Mouse (Mus musculus) cerebellum, postnatal 14 days (tissue): ENCODE measurements around the gene Slc12a1.

ENCODE experiments used
- DNase-seq, 2 experiments: peaks; one replicate each; pipeline ENCODE4 v3.0.0; 2021; ENCODE audit warnings: mixed read lengths in 2 of 2

Slc12a1 gene

GRCm38 (mm10) chr2:125259230-125260120 lies 107.2 kb downstream of the Slc12a1 start:
- peak; percentile 42 to 52 for DNase-seq

DNA sequence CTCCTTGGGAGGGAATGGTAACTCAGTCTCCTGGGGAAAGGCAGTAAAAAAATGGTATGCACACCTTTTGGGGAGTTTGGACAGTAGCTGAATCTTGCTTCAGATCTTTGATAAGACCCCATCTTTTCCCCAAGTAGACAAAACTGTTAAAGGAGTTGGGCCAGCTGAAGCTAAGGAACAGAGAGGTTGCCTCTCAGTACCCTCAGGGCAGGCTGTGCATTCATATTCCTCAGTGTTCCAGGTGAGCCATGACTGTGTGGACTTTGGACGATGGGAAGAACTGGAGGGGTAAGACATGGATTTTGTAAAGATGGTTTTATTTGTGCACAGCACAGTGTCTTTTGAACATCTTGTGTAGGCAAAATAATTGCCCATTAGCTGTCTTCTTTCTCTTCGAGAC lies 108.0 kb downstream of the Slc12a1 start:
- DNase-seq, result no peak

- peak; percentile 47 to 55 for DNase-seq
These were observed 110.8 kb downstream of the Slc12a1 start for GRCm38 (mm10) chr2:125263056-125263455.

DNA sequence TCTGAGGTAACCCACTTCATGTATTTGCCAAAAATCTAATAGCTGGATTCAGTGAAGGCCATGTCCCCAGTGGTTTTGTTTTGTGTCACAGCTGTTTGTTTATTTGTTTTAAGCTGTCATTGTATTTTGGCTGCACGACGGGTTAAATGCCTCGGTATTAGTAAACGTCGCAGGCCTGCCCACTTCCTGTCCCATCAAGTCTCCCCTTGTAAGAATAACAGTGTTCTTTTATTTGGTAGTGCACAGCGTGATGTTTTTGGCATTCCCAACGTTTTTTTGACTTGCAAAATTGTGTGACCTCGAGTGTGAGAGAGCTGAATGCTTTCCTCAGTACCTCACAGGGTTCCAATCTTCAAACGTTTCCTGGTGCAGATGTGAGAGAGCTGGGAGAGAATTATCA lies 111.4 kb downstream of the Slc12a1 start:
- no peak for DNase-seq

- DNase-seq, result no peak
These were observed 116.6 kb downstream of the Slc12a1 start for GRCm38 (mm10) chr2:125268876-125269275.

GRCm38 (mm10) chr2:125275617-125276016 lies 123.3 kb downstream of the Slc12a1 start:
- no peak for DNase-seq

- DNase-seq, result no peak
These were observed 124.4 kb downstream of the Slc12a1 start for GRCm38 (mm10) chr2:125276692-125277091.

DNA sequence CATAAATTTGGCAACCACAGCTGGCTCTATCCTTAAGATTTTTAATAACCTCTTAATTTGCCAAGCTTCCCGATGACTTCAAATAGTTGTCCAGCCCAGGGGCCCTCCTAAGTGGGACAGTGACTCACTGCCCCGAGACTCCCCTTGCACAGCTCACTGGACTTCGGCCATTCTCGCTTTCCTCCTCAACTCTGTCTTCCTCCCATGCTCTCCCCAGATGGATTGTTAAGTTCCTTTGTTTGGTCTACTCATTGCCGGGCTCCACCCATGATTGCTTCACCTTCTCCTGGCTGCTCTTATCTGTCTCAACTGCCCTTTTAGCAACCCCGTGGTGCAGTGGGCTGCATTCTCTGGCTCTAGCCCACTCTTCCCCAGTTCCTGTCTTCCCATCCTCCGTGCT lies 126.2 kb downstream of the Slc12a1 start:
- no peak for DNase-seq
